Mouse (Mus musculus): ENCODE results near the gene Rps27l. TPM values are rescaled to one million over a fixed set of nuclear protein-coding genes. Genes with fewer than 3 reads are reported as not detected.

The Rps27l gene
- total and polyA plus RNA-seq, 2 experiments, result 84.6 to 535 TPM

DNA sequence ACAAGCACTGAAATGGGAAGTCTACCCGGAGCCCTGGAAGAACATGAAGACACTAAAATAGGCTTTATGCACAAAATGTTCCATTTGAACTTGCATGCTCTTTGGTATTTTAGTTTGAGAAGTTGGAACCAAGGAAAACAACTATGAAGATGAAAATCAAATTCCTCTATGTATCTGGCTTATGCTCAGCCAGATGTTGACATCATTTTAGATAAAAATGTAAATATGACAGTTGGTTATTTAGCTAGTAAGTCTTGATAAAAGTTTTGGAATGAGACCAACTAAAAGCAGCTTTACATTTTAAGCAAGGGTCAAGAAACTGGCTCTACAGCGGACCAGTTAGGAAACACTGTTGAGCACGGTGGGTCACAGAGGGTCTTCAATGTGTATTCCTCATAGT lies 31.3 kb upstream of the Rps27l start:
- H3K36me3 ChIP-seq (ENCODE audit: control insufficient read depth, insufficient read depth, low read length), result no peaks in the 10 kb centered on the region
- no peaks in the 10 kb centered on the region for H3K4me1 ChIP-seq (ENCODE audit: control insufficient read depth, insufficient read depth, low read length)
- H3K27me3 ChIP-seq (ENCODE audit: control insufficient read depth, insufficient read depth, low read length), result 0 out of 2 replicates have a peak, but pooled peaks cover 2% of the 10 kb centered on the region
- 87% methylated on average over 3 of the region's 3 CpGs for WGBS
- H3K27ac ChIP-seq (replicated peaks; ENCODE audit: insufficient read depth, low read depth, low read length), result no peak overlapping the region
- no peak overlapping the region for H3K9ac ChIP-seq (ENCODE audit: low read depth, low read length)
- H3K79me2 ChIP-seq (ENCODE audit: control insufficient read depth, insufficient read depth, low read length), result peaks cover 3% of the 10 kb centered on the region; the same call in 1 of the 2 replicates
- DNase-seq (ENCODE audit: extremely low read depth, low read depth, low spot score), result no peak
- TF ChIP-seq POLR2A (IDR thresholded peaks at IDR 0.05; ENCODE audit: extremely low read depth, insufficient read depth, low read length), result no peak
- TF ChIP-seq CTCF (IDR thresholded peaks at IDR 0.05; ENCODE audit: low read depth, low read length), result no peak
- H3K4me3 ChIP-seq (ENCODE audit: insufficient read depth, low read depth, low read length), result no peak overlapping the region

DNA sequence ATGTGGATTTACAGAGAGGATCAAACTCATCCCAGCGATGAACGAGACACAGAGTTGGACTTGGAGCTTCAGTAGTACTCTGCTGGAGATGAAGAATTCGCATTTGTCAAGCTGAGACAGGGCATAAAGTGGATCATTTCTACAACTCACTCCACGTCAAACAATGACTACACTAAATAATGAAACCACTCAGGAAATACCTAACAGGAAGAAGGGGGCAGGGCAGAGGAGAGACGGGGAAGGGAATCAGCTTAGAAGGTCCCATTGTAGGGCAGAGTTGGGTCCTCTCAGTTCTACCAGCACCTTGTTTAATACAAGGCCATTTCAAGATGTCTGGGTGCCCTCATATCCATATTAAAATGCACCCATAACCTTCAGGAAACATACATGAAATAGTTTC lies 30.5 kb upstream of the Rps27l start:
- no peak overlapping the region for H3K9ac ChIP-seq (ENCODE audit: low read depth, low read length)
- no peak overlapping the region for H3K4me3 ChIP-seq (ENCODE audit: insufficient read depth, low read depth, low read length)
- no peak for TF ChIP-seq CTCF (IDR thresholded peaks at IDR 0.05; ENCODE audit: low read depth, low read length)
- no peak for TF ChIP-seq POLR2A (IDR thresholded peaks at IDR 0.05; ENCODE audit: extremely low read depth, insufficient read depth, low read length)
- peaks cover 3% of the 10 kb centered on the region; the same call in 1 of the 2 replicates for H3K79me2 ChIP-seq (ENCODE audit: control insufficient read depth, insufficient read depth, low read length)
- no peak for DNase-seq (ENCODE audit: extremely low read depth, low read depth, low spot score)
- WGBS, result 77% methylated on average over 5 of the region's 5 CpGs
- H3K36me3 ChIP-seq (ENCODE audit: control insufficient read depth, insufficient read depth, low read length), result no peaks in the 10 kb centered on the region
- H3K4me1 ChIP-seq (ENCODE audit: control insufficient read depth, insufficient read depth, low read length), result no peaks in the 10 kb centered on the region
- H3K27me3 ChIP-seq (ENCODE audit: control insufficient read depth, insufficient read depth, low read length), result 0 out of 2 replicates have a peak, but pooled peaks cover 2% of the 10 kb centered on the region
- H3K27ac ChIP-seq (replicated peaks; ENCODE audit: insufficient read depth, low read depth, low read length), result no peak overlapping the region

DNA sequence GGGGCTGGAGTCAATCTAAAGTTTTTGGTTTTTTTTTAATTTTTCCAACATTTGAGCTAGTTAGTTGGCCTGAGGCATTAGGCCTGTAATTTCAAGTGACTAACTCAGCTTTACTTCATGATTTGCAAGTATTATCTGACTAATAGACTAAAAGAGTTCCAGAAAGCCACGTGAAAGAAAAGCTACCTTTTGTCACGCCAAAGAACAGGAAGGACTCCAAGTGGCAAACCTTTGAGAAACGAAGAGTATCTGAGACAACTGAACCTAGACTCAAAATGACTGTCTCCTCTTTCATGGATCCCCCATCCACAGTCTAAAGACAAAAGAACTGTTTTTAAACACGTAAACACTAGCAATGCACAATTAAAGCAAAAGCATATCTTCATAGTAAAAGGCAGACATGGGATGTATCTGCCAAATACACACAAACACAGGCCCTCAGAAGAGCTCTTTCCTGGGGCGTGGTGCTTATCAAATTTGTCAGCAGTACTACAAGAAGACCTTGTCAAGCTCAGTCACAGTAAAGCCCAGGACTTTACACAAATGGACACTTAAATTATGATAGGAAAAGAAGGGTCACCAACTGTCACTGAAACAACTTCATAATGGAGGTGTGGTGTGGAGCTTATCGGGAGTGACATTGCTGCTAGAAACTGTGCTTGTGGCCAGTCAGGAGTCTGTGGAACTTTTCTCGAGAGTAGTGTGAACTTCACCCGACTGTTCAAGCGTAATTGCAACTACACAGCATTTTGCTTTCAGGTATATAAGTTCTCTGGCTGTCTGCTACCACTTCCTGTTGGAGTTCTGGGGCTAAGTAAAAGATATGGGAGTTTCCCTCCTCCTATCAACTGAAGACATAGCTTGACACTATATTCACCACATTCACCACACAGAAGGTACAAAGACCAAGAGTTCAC lies 29.8 kb upstream of the Rps27l start:
- TF ChIP-seq CTCF (IDR thresholded peaks at IDR 0.05; ENCODE audit: low read depth, low read length) (no peak), POLR2A (IDR thresholded peaks at IDR 0.05; ENCODE audit: extremely low read depth, insufficient read depth, low read length) (no peak)
- H3K4me3 ChIP-seq (ENCODE audit: insufficient read depth, low read depth, low read length), result no peak overlapping the region
- no peak overlapping the region for H3K9ac ChIP-seq (ENCODE audit: low read depth, low read length)
- no peak overlapping the region for H3K27ac ChIP-seq (replicated peaks; ENCODE audit: insufficient read depth, low read depth, low read length)
- H3K4me1 ChIP-seq (ENCODE audit: control insufficient read depth, insufficient read depth, low read length), result no peaks in the 10 kb centered on the region
- H3K79me2 ChIP-seq (ENCODE audit: control insufficient read depth, insufficient read depth, low read length), result peaks cover 3% of the 10 kb centered on the region; the same call in 1 of the 2 replicates
- H3K36me3 ChIP-seq (ENCODE audit: control insufficient read depth, insufficient read depth, low read length), result no peaks in the 10 kb centered on the region
- no peak for DNase-seq (ENCODE audit: extremely low read depth, low read depth, low spot score)
- WGBS, result 73% methylated on average over 9 of the region's 9 CpGs
- H3K27me3 ChIP-seq (ENCODE audit: control insufficient read depth, insufficient read depth, low read length), result 0 out of 2 replicates have a peak, but pooled peaks cover 2% of the 10 kb centered on the region

DNA sequence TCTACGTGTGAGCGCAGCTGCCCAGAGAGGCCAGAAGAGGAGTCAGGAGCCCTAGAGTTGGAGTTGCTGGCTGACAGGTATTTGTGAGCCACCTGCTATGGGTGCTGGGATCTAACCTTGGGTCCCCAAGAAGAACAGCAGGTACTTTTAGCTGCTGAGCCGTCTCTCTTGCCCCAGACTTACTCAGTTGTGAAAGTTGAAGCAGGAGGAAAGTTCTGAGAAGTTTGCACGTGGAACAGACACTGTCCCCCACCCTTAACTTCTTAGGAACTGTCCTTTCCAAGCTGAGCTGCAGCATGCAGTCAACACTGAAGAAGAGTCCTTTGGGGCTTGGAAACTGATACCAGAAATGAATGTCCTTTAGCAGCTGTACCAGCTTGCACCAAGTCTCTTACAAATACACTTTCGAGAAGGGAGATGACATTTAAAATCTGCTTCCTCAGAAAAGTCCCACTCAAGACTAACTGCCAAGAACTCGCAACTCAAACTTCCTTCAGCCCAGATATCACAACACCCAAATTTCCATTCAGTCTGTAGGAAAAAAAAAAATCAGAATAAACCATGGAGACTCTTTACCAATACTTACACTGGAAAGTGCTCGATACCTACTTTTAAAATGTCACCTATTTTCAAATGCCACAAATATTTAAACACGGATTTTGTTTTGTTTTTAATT lies 28.5 kb upstream of the Rps27l start:
- no peak for DNase-seq (ENCODE audit: extremely low read depth, low read depth, low spot score)
- no peaks in the 10 kb centered on the region for H3K36me3 ChIP-seq (ENCODE audit: control insufficient read depth, insufficient read depth, low read length)
- no peak overlapping the region for H3K27ac ChIP-seq (replicated peaks; ENCODE audit: insufficient read depth, low read depth, low read length)
- TF ChIP-seq CTCF (IDR thresholded peaks at IDR 0.05; ENCODE audit: low read depth, low read length) (no peak), POLR2A (IDR thresholded peaks at IDR 0.05; ENCODE audit: extremely low read depth, insufficient read depth, low read length) (no peak)
- WGBS, result 83% methylated on average over 8 of the region's 8 CpGs
- H3K27me3 ChIP-seq (ENCODE audit: control insufficient read depth, insufficient read depth, low read length), result 0 out of 2 replicates have a peak, but pooled peaks cover 2% of the 10 kb centered on the region
- H3K79me2 ChIP-seq (ENCODE audit: control insufficient read depth, insufficient read depth, low read length), result peaks cover 3% of the 10 kb centered on the region; the same call in 1 of the 2 replicates
- no peak overlapping the region for H3K9ac ChIP-seq (ENCODE audit: low read depth, low read length)
- H3K4me3 ChIP-seq (ENCODE audit: insufficient read depth, low read depth, low read length), result no peak overlapping the region
- H3K4me1 ChIP-seq (ENCODE audit: control insufficient read depth, insufficient read depth, low read length), result no peaks in the 10 kb centered on the region

DNA sequence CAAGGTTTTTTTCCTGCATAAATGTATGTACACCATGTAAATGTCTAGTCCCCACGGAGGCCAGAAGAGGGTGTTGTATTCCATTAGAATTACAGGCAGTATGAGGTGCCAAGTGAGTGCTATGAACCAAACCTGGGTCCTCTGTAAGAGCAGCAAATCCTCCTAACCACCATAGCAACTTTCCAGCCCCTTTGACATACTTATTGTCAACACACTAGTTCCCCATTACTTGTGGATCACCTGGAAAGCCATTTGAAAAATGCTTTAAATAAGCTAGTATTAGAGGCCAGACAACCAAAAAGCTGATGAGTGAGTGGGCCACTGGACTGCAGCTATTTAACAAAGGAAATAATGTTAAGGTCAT lies 28.0 kb upstream of the Rps27l start:
- WGBS, result 69% methylated on average over 1 of the region's 1 CpGs
- Histone ChIP-seq H3K27ac (replicated peaks; ENCODE audit: insufficient read depth, low read depth, low read length) (no peak overlapping the region), H3K9ac (ENCODE audit: low read depth, low read length) (no peak overlapping the region), H3K4me3 (ENCODE audit: insufficient read depth, low read depth, low read length) (no peak overlapping the region), H3K4me1 (ENCODE audit: control insufficient read depth, insufficient read depth, low read length) (no peaks in the 10 kb centered on the region), H3K36me3 (ENCODE audit: control insufficient read depth, insufficient read depth, low read length) (no peaks in the 10 kb centered on the region), H3K79me2 (ENCODE audit: control insufficient read depth, insufficient read depth, low read length) (peaks cover 1% of the 10 kb centered on the region; the same call in 1 of the 2 replicates), H3K27me3 (ENCODE audit: control insufficient read depth, insufficient read depth, low read length) (0 out of 2 replicates have a peak, but pooled peaks cover 2% of the 10 kb centered on the region)
- TF ChIP-seq CTCF (IDR thresholded peaks at IDR 0.05; ENCODE audit: low read depth, low read length) (no peak), POLR2A (IDR thresholded peaks at IDR 0.05; ENCODE audit: extremely low read depth, insufficient read depth, low read length) (no peak)
- no peak for DNase-seq (ENCODE audit: extremely low read depth, low read depth, low spot score)

Data from liver, adult 2 months (tissue).